In genomic region chr2:74907368-74908291, GRCm38 (mm10) we compare ENCODE assay signal across 9 mouse cellular contexts.
DNase-seq lines count a peak whose midpoint lies in the region; ATAC-seq and TF ChIP-seq lines count a peak whose summit lies in the region.
"Had no signal": no experiment of that assay in that cellular context is flagged by ENCODE, and none has a peak within 500 bp of the region (broad histone marks: within the 10 kb centered on the region; RNA-seq: fewer than 3 reads in every experiment).

No protein-coding gene starts in this region.

- no peaks in the 10 kb centered on the region for H3K36me3 ChIP-seq in embryonic facial prominence, embryonic 10.5 days (replicated peaks)
- H3K36me3 ChIP-seq in lung, embryonic 15.5 days = no peaks in the 10 kb centered on the region
- no peaks in the 10 kb centered on the region for H3K36me3 ChIP-seq in hindbrain, postnatal 0 days (ENCODE audit: insufficient read depth, low read length)

- no peak for TF ChIP-seq CTCF in hindbrain, postnatal 0 days (IDR thresholded peaks at IDR 0.05; ENCODE audit: low read depth)

- intact Hi-C loops in heart, postnatal 10 days (cut with DNase I) = no loop called here

- peaks cover 9% of the 10 kb centered on the region for H3K4me1 ChIP-seq in embryonic facial prominence, embryonic 10.5 days
- peaks cover 11% of the 10 kb centered on the region; the same call in 1 of the 2 replicates for H3K4me1 ChIP-seq in lung, embryonic 15.5 days
- no peaks in the 10 kb centered on the region for H3K4me1 ChIP-seq in hindbrain, postnatal 0 days (ENCODE audit: insufficient read depth, low read length)

- H3K9ac ChIP-seq in lung, embryonic 15.5 days = no peak overlapping the region
- H3K9ac ChIP-seq in hindbrain, postnatal 0 days (replicated peaks; ENCODE audit: low read length) = no peak overlapping the region
- H3K9ac ChIP-seq: liver, embryonic 14.5 days had no signal

- H3K4me2 ChIP-seq in lung, embryonic 15.5 days = peak overlapping the region; percentile 31; the same call in 1 of the 2 replicates
- no peak overlapping the region for H3K4me2 ChIP-seq in hindbrain, postnatal 0 days (ENCODE audit: low read depth, low read length)

- no peaks in the 10 kb centered on the region for H3K9me3 ChIP-seq in embryonic facial prominence, embryonic 10.5 days
- H3K9me3 ChIP-seq in lung, embryonic 15.5 days = no peaks in the 10 kb centered on the region
- H3K9me3 ChIP-seq in hindbrain, postnatal 0 days (ENCODE audit: low read length) = no peaks in the 10 kb centered on the region

- no peak overlapping the region for H3K4me3 ChIP-seq in embryonic facial prominence, embryonic 10.5 days
- no peak overlapping the region for H3K4me3 ChIP-seq in lung, embryonic 15.5 days
- no peak overlapping the region for H3K4me3 ChIP-seq in hindbrain, postnatal 0 days (ENCODE audit: low read length)

- H3K27ac ChIP-seq in embryonic facial prominence, embryonic 10.5 days (replicated peaks) = no peak overlapping the region
- H3K27ac ChIP-seq in lung, embryonic 15.5 days = peak overlapping the region; percentile 46
- H3K27ac ChIP-seq in hindbrain, postnatal 0 days = no peak overlapping the region
- H3K27ac ChIP-seq: liver, embryonic 14.5 days had no signal

- no peaks in the 10 kb centered on the region; the same call in 1 of the 2 replicates for H3K27me3 ChIP-seq in embryonic facial prominence, embryonic 10.5 days (replicated peaks; ENCODE audit: low read depth, poor library complexity, severe bottlenecking)
- no peaks in the 10 kb centered on the region for H3K27me3 ChIP-seq in lung, embryonic 15.5 days
- H3K27me3 ChIP-seq in hindbrain, postnatal 0 days (ENCODE audit: insufficient read depth, low read length) = no peaks in the 10 kb centered on the region

- DNase-seq in cerebellum, postnatal 10 days = peak; percentile 15 to 38
- DNase-seq in embryonic facial prominence, embryonic 10.5 days (ENCODE audit: low spot score) = peak; percentile 26
- peak; percentile 78 to 79 for DNase-seq in heart, postnatal 10 days
- no peak for DNase-seq in frontal cortex, postnatal 36 days (ENCODE audit: low spot score in 2 of 2)
- DNase-seq in hindbrain, postnatal 0 days (ENCODE audit: low spot score) = no peak
- DNase-seq in layer of hippocampus, adult 8-10 months (ENCODE audit: low spot score in 2 of 2) = no peak

- WGBS in embryonic facial prominence, embryonic 10.5 days = 72% methylated on average over 19 of the region's 19 CpGs
- WGBS in lung, embryonic 15.5 days = 54% methylated on average over 19 of the region's 19 CpGs
- WGBS in hindbrain, postnatal 0 days = 76% methylated on average over 19 of the region's 19 CpGs

- no peak for ATAC-seq in cerebellum, adult (ENCODE audit: insufficient number of reproducible peaks, low FRiP score, low TSS enrichment)
- peak; percentile 87; the same call in 1 of the 2 replicates for ATAC-seq in lung, embryonic 15.5 days (ENCODE audit: borderline replicate concordance, extremely low read depth, low FRiP score, low TSS enrichment)
- no peak for ATAC-seq in hindbrain, postnatal 0 days

Comparison
In these comparisons a context has a peak if more than half of its experiments do, and no peak if none do; other contexts are left out.
1. DNase-seq: peak in cerebellum, postnatal 10 days (2 of 2), embryonic facial prominence, embryonic 10.5 days (single experiment) and heart, postnatal 10 days (2 of 2); none in frontal cortex, postnatal 36 days (0 of 2), hindbrain, postnatal 0 days (single experiment) and layer of hippocampus, adult 8-10 months (0 of 2).